Mouse (Mus musculus): ENCODE measurements around the gene Kras. TPM values are rescaled to one million over a fixed set of nuclear protein-coding genes. Genes with fewer than 3 reads are reported as not detected.
A peak's percentile ranks its signal among the peaks of the same experiment; 100 is the strongest.

Kras gene
- polyA plus RNA-seq (2012; rRNA removed), result 23.2 and 27.7 TPM in 2 replicates

DNA sequence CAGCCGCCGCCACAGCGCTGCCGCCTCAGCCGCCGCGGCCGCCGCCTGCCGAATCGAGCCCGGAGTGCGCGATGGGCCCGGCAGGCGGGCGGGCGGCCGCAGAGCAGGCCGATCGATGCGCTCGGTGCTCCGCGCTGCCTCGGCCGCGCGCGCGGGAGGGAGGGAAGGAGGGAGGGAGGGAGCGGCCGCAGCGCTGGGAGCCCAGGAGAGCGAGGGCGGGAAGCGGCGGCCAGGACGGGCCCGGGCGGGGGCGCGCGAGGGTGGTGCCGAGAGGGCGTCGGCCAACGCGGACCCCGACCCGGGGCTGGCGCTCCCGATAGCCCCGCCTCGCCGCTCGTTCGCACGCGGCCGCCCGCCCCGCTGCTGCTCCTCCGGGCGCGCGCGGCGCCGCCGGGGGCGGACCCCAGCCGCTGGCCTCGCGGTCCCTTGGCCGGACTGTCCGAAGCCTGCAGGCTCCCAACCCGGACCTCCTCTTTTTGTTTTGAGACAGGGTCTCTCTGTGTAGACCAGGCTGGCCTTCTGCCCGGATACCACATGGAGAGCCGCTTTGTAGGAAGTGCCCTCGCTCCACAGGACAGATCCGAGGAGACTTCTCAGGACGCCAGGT is at the start of gene Kras:
TSS of gene Kras (minus strand) at position 55 of the 607 bp plus-strand sequence.
- Histone ChIP-seq H3K4me3 (replicated peaks; ENCODE audit: extremely low read depth, low read depth, low read length) (peak within 1 kb of the TSS; percentile 73), H3K4me1 (ENCODE audit: control insufficient read depth, insufficient read depth, low read length) (no peaks in the 10 kb centered on the region; the same call in 1 of the 2 replicates)
- 0 out of 2 replicates have a peak, but pooled peaks have one; percentile 9 for TF ChIP-seq POLR2A (IDR thresholded peaks at IDR 0.05; ENCODE audit: borderline replicate concordance, extremely low read depth, low read depth, low read length)
- TF ChIP-seq CTCF (IDR thresholded peaks at IDR 0.05; ENCODE audit: insufficient read depth, low read length), result no peak
- DNase-seq, result peak; percentile 88
- under 1% methylated on average over 48 of the region's 83 CpGs for WGBS

DNA sequence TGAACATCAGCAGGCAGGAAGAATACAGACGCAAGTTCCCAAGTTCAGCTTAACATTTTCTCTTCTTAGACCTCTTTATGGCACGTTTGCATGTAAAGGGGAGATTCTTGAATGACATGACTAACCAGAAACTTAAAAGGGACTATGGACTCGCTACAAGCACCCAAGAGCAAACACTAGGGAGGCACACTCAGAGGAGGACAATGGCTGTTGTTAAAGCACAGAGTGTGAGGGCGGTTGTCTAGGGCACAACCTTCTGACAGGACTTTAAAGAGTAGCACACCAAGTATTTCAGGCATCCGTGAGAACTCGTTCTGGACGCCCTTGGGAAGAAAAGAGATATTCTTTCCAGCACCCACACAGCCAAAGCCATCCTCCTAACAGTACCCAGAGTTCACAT is 47.6 kb upstream of the Kras start:
- DNase-seq, result no peak
- WGBS, result 67% methylated on average over 7 of the region's 7 CpGs
- no peaks in the 10 kb centered on the region for H3K4me1 ChIP-seq (ENCODE audit: control insufficient read depth, insufficient read depth, low read length)
- TF ChIP-seq POLR2A (IDR thresholded peaks at IDR 0.05; ENCODE audit: borderline replicate concordance, extremely low read depth, low read depth, low read length) (no peak), CTCF (IDR thresholded peaks at IDR 0.05; ENCODE audit: insufficient read depth, low read length) (no peak)
- H3K4me3 ChIP-seq (replicated peaks; ENCODE audit: extremely low read depth, low read depth, low read length), result no peak overlapping the region

DNA sequence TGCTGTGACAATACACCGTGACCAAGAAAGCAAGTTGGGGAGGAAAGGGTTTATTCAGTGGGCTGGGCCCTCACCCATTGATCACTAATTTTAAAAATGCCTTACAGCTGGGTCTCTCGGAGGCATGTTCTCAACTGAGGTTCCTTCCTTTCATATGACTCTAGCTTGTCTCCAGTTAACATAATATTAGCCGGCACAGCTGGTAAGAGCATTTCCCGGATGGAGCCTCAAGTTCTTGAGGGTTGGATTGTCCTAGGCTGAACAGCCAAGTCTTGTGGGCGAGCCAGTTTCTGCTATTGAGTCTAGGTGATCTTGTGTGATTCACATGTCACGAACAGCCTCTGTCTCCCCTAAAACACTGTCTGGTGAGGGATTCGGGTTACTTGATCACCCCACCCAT is 46.9 kb upstream of the Kras start:
- 82% methylated on average over 7 of the region's 7 CpGs for WGBS
- Histone ChIP-seq H3K4me3 (replicated peaks; ENCODE audit: extremely low read depth, low read depth, low read length) (no peak overlapping the region), H3K4me1 (ENCODE audit: control insufficient read depth, insufficient read depth, low read length) (peaks cover under 1% of the 10 kb centered on the region; the same call in 1 of the 2 replicates)
- TF ChIP-seq CTCF (IDR thresholded peaks at IDR 0.05; ENCODE audit: insufficient read depth, low read length), result no peak
- TF ChIP-seq POLR2A (IDR thresholded peaks at IDR 0.05; ENCODE audit: borderline replicate concordance, extremely low read depth, low read depth, low read length), result no peak
- DNase-seq, result no peak

DNA sequence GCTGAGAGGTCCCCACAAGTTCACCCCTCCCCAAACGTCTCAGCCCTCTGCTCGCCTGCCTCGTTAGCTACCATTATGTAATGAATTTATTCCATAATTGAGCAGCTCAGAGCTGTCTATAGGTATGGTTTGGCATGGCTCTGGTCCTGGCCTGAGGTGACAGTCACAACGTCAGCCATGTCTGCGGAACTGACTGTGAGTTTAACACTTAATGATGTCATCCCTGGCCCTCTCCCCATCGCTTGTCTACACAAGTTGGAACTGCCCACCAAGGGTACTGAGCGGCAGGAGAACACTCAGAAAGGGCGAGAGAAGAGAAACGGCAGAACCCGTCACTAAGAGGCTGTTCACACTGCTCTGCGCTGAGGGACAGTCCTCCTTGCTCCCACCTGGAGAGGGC is 45.1 kb upstream of the Kras start:
- Histone ChIP-seq H3K4me1 (ENCODE audit: control insufficient read depth, insufficient read depth, low read length) (peaks cover 7% of the 10 kb centered on the region; the same call in 1 of the 2 replicates), H3K4me3 (replicated peaks; ENCODE audit: extremely low read depth, low read depth, low read length) (no peak overlapping the region)
- 60% methylated on average over 11 of the region's 11 CpGs for WGBS
- TF ChIP-seq POLR2A (IDR thresholded peaks at IDR 0.05; ENCODE audit: borderline replicate concordance, extremely low read depth, low read depth, low read length), result no peak
- no peak for TF ChIP-seq CTCF (IDR thresholded peaks at IDR 0.05; ENCODE audit: insufficient read depth, low read length)
- DNase-seq, result no peak

DNA sequence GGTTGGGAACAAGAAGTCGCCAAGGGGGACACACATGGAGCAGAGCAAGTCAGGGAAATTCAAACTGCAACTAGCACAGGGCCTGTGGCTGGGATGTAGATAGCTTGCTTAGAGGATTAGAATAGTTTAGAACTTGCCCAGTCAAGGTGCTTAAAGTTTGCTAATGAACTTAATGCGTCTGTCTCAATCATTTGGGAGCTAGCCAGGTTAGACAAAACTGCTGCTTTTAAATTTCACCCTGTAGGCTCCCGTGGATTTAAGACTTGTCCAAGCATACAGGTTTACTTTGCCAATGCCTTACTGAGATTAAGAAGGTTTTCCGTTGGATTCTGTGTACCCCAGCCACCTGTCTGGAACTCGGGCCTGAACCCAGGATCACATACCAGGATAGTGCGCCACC is 43.1 kb upstream of the Kras start:
- Histone ChIP-seq H3K4me1 (ENCODE audit: control insufficient read depth, insufficient read depth, low read length) (peaks cover 7% of the 10 kb centered on the region; the same call in 1 of the 2 replicates), H3K4me3 (replicated peaks; ENCODE audit: extremely low read depth, low read depth, low read length) (no peak overlapping the region)
- no peak for TF ChIP-seq CTCF (IDR thresholded peaks at IDR 0.05; ENCODE audit: insufficient read depth, low read length)
- TF ChIP-seq POLR2A (IDR thresholded peaks at IDR 0.05; ENCODE audit: borderline replicate concordance, extremely low read depth, low read depth, low read length), result no peak
- DNase-seq, result no peak
- 84% methylated on average over 6 of the region's 6 CpGs for WGBS

DNA sequence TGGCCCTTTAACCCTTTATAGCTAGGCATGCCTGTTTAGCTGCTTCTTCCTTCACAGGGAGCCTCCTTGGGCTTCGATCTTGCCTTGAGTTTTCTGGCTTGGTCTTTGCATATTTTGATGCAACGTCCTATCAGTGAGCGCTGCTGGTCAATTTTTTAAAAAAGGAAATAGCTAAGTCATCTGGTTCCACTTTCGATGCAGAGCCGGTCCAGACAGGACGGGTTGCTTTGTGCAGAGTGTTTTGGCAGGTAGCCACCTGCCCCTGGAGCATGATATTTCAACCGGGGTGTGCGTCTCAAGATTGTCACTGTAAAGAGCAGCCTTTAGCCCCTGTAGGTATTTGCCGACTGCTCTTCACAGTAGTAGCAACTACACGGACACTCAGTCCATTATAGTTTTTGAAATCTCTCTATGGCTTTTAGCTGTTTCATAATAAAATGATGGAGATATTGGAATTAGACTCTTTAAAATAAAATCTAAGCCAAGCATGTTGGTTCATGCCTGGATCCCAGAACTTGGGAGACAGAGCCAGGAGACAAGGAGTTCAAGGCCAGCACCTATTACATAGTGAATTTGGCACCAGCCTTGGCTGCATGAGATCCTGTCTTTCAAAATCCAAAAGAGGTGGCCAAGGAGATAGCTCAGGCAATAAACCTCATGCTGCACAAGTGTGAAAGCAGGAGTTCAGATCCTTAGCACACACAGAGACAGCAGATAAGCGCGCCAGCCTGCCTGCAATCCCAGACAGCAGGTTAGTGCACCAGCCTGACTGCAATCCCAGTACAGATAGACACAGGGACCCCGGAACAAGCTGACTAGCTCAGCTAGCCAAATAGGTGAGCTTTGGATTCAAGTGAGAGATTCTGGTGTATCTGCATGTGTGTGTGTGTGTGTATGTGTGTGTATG is 41.6 kb upstream of the Kras start:
- TF ChIP-seq CTCF (IDR thresholded peaks at IDR 0.05; ENCODE audit: insufficient read depth, low read length), result no peak
- TF ChIP-seq POLR2A (IDR thresholded peaks at IDR 0.05; ENCODE audit: borderline replicate concordance, extremely low read depth, low read depth, low read length), result no peak
- Histone ChIP-seq H3K4me1 (ENCODE audit: control insufficient read depth, insufficient read depth, low read length) (peaks cover 7% of the 10 kb centered on the region; the same call in 1 of the 2 replicates), H3K4me3 (replicated peaks; ENCODE audit: extremely low read depth, low read depth, low read length) (peak overlapping the region; percentile 18)
- no peak for DNase-seq
- WGBS, result 37% methylated on average over 13 of the region's 13 CpGs

DNA sequence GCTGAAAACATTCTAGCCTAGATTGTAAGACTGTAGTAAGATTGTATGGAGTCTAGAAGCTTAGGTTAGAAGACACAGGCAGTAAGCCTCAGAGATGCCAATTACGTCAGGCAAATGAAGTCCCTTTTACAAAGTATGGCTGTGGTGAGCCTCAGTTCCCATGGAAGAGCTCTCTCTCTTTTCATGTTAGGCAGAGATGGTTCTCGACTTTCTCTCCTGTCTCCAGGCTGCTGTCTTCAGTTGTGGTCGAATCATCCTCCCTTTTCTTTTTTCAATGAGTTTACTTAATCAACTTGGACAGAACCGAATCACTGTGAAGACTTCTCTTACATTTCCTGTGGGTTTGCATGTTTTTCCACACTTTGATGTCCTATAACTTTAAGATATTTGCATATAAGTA is 35.6 kb upstream of the Kras start:
- Histone ChIP-seq H3K4me3 (replicated peaks; ENCODE audit: extremely low read depth, low read depth, low read length) (no peak overlapping the region), H3K4me1 (ENCODE audit: control insufficient read depth, insufficient read depth, low read length) (no peaks in the 10 kb centered on the region)
- DNase-seq, result no peak
- 72% methylated on average over 4 of the region's 4 CpGs for WGBS
- TF ChIP-seq POLR2A (IDR thresholded peaks at IDR 0.05; ENCODE audit: borderline replicate concordance, extremely low read depth, low read depth, low read length), result no peak
- no peak for TF ChIP-seq CTCF (IDR thresholded peaks at IDR 0.05; ENCODE audit: insufficient read depth, low read length)

DNA sequence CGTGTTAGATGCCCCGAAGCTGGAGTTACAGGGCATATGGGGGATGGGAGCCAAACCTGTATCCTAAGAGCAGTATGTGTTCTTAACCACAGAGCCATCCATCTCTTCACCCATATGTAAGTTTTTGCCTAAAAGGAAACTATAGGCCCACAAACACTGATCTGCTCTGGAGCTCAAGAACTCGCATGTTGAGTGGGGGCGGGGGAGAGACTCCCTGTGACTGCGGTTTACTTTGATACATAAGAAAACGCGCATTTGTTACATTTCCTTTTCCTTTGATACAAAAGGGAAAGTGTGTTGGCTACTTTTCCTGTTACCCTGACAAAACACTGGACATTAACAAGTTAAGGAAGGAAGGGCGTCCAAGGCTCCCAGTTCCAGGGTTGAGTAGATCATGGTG is 34.2 kb upstream of the Kras start:
- H3K4me3 ChIP-seq (replicated peaks; ENCODE audit: extremely low read depth, low read depth, low read length), result no peak overlapping the region
- DNase-seq, result no peak
- H3K4me1 ChIP-seq (ENCODE audit: control insufficient read depth, insufficient read depth, low read length), result no peaks in the 10 kb centered on the region
- 63% methylated on average over 8 of the region's 8 CpGs for WGBS
- TF ChIP-seq CTCF (IDR thresholded peaks at IDR 0.05; ENCODE audit: insufficient read depth, low read length) (no peak), POLR2A (IDR thresholded peaks at IDR 0.05; ENCODE audit: borderline replicate concordance, extremely low read depth, low read depth, low read length) (no peak)

DNA sequence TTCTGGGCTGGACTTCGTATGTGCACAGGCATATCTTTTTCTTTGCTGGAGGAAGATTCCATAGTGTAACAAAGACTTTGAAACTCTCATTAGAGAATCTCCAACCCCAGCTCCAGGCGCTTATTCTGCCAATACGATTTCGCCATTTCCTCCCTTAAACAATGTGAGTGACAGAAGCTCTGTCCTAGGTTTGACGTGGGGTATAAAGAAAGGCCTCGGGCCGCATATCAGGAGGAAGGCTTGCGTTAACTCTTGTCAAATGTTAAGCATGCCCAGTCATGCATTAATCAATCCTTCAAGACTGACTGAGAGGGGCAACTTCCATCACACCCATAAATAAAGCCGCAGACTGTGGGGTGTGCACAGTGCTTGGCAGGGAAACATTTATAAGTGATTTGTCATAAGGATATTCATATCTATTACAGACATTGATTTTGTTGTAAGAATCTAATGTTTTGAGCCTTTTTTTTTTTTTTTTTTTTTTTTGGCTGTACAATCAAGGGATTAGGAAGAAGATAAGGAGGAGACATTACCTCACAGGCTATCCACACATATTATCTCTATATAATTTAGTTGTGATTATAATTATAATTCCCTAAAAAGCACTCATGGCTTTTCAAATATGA is 27.2 kb upstream of the Kras start:
- no peak overlapping the region for H3K4me3 ChIP-seq (replicated peaks; ENCODE audit: extremely low read depth, low read depth, low read length)
- TF ChIP-seq POLR2A (IDR thresholded peaks at IDR 0.05; ENCODE audit: borderline replicate concordance, extremely low read depth, low read depth, low read length) (no peak), CTCF (IDR thresholded peaks at IDR 0.05; ENCODE audit: insufficient read depth, low read length) (no peak)
- H3K4me1 ChIP-seq (ENCODE audit: control insufficient read depth, insufficient read depth, low read length), result peaks cover 4% of the 10 kb centered on the region; the same call in 1 of the 2 replicates
- no peak for DNase-seq
- 53% methylated on average over 9 of the region's 9 CpGs for WGBS
